Comparison of ENCODE assay signal across 11 mouse cellular contexts in the genomic region with DNA sequence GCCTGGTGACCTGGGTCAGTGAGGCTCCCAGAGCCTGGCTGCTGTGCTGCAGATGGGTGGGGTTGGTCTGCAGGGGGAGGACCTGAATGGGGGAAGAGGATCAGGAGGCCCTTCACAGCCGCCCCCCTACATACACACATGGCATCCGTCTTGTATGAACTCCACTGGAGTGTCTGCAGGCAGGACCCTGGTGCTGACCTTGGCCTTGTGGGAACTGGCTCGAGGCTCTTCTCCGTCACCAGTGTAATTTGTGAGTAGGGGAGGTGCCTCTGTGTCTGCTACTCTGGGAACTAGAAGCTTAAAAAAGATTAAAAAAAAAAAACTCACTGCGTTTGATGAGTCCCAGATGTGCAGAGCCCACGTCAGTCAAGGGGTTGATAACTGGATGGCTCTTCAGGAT. TPM values are rescaled to one million over a fixed set of nuclear protein-coding genes. Genes with fewer than 3 reads are reported as not detected.
DNase-seq lines count a peak whose midpoint lies in the region; ATAC-seq lines count a peak whose summit lies in the region.
"Had no signal": no experiment of that assay in that cellular context is flagged by ENCODE, and none has a peak within 500 bp of the region (broad histone marks: within the 10 kb centered on the region; RNA-seq: fewer than 3 reads in every experiment).

No protein-coding gene starts in this region.

- WGBS in kidney, embryonic 14.5 days, result 32% methylated on average over 6 of the region's 6 CpGs
- 18% methylated on average over 6 of the region's 6 CpGs for WGBS in embryonic facial prominence, embryonic 12.5 days
- 57% methylated on average over 6 of the region's 6 CpGs for WGBS in hindbrain, embryonic 11.5 days

- H3K4me2 ChIP-seq in kidney, embryonic 14.5 days (replicated peaks; ENCODE audit: low read depth, low read length), result 0 out of 2 replicates have a peak overlapping the region, but pooled peaks have one; percentile 5
- H3K4me2 ChIP-seq in embryonic facial prominence, embryonic 12.5 days (replicated peaks), result peak overlapping the region; percentile 24
- H3K4me2 ChIP-seq in hindbrain, embryonic 11.5 days (replicated peaks; ENCODE audit: low read depth, low read length), result no peak overlapping the region

- H3K9me3 ChIP-seq in kidney, embryonic 14.5 days (ENCODE audit: control insufficient read depth, low read length), result no peaks in the 10 kb centered on the region
- no peaks in the 10 kb centered on the region for H3K9me3 ChIP-seq in embryonic facial prominence, embryonic 12.5 days
- H3K9me3 ChIP-seq in hindbrain, embryonic 11.5 days (ENCODE audit: control insufficient read depth, low read length), result no peaks in the 10 kb centered on the region

- H3K4me3 ChIP-seq in kidney, embryonic 14.5 days (ENCODE audit: low read length), result no peak overlapping the region
- no peak overlapping the region for H3K4me3 ChIP-seq in embryonic facial prominence, embryonic 12.5 days
- H3K4me3 ChIP-seq in hindbrain, embryonic 11.5 days (ENCODE audit: low read depth, low read length), result no peak overlapping the region
- H3K4me3 ChIP-seq: myocyte had no signal

- H3K27ac ChIP-seq in kidney, embryonic 14.5 days (ENCODE audit: low read depth, low read length), result no peak overlapping the region
- H3K27ac ChIP-seq in embryonic facial prominence, embryonic 12.5 days, result no peak overlapping the region; the same call in 1 of the 2 replicates
- H3K27ac ChIP-seq in hindbrain, embryonic 11.5 days (ENCODE audit: low read depth, low read length), result no peak overlapping the region

- H3K4me1 ChIP-seq in kidney, embryonic 14.5 days (ENCODE audit: control insufficient read depth, insufficient read depth, low read length), result peaks cover 20% of the 10 kb centered on the region
- H3K4me1 ChIP-seq in embryonic facial prominence, embryonic 12.5 days, result peaks cover 34% of the 10 kb centered on the region
- H3K4me1 ChIP-seq in hindbrain, embryonic 11.5 days (replicated peaks; ENCODE audit: control insufficient read depth, insufficient read depth, low read length), result peaks cover 3% of the 10 kb centered on the region; the same call in 1 of the 2 replicates

- ATAC-seq in kidney, embryonic 14.5 days (ENCODE audit: low FRiP score, low TSS enrichment), result no peak
- no peak for ATAC-seq in embryonic facial prominence, embryonic 12.5 days (ENCODE audit: insufficient number of reproducible peaks, insufficient read depth, low FRiP score, low TSS enrichment)
- no peak for ATAC-seq in hindbrain, embryonic 11.5 days (ENCODE audit: low FRiP score)

- H3K36me3 ChIP-seq in kidney, embryonic 14.5 days (ENCODE audit: control insufficient read depth, insufficient read depth, low read length), result no peaks in the 10 kb centered on the region
- no peaks in the 10 kb centered on the region for H3K36me3 ChIP-seq in embryonic facial prominence, embryonic 12.5 days
- H3K36me3 ChIP-seq in hindbrain, embryonic 11.5 days (ENCODE audit: control insufficient read depth, insufficient read depth, low read length), result no peaks in the 10 kb centered on the region

- H3K27me3 ChIP-seq in kidney, embryonic 14.5 days (ENCODE audit: control insufficient read depth, insufficient read depth, low read length), result peaks cover 23% of the 10 kb centered on the region
- peaks cover 28% of the 10 kb centered on the region for H3K27me3 ChIP-seq in embryonic facial prominence, embryonic 12.5 days
- peaks cover 22% of the 10 kb centered on the region for H3K27me3 ChIP-seq in hindbrain, embryonic 11.5 days (ENCODE audit: control insufficient read depth, insufficient read depth, low read length)

- DNase-seq in kidney, adult 8-10 months, result no peak
- DNase-seq in adrenal gland, adult 8-10 months, result peak; percentile 60
- DNase-seq in lung, postnatal 10 days, result peak; percentile 51
- no peak for DNase-seq in hindbrain, embryonic 11.5 days (ENCODE audit: low spot score)
- no peak for DNase-seq in B cell, adult 2 months
- no peak for DNase-seq in cerebellum, adult 9-11 months
- DNase-seq: left cerebral cortex, postnatal 4 days had no signal

- H3K9ac ChIP-seq in kidney, embryonic 14.5 days (ENCODE audit: low read depth, low read length), result no peak overlapping the region; the same call in 1 of the 2 replicates
- H3K9ac ChIP-seq in embryonic facial prominence, embryonic 12.5 days, result no peak overlapping the region
- no peak overlapping the region for H3K9ac ChIP-seq in hindbrain, embryonic 11.5 days (ENCODE audit: low read depth, low read length)

RNA-seq across cellular contexts. Expression of gene Crispld2, which starts 2.3 kb away (rescaled TPM):
- 4.9 and 5.2 TPM in 2 replicates for polyA plus RNA-seq in kidney, embryonic 14.5 days (2014; fragmentation: Nextera tagmentation; extraction: Ambion mirVana)
- 10 to 100 TPM in 2 of 4 experiments, 1 to 10 TPM in 2; 7.4 to 14.4 (median 10.5) TPM for total RNA-seq in adrenal gland, adult 8-10 months (2022)
- 6.7 and 7.1 TPM in 2 replicates for polyA plus RNA-seq in embryonic facial prominence, embryonic 12.5 days (2016; fragmentation: Nextera tagmentation; extraction: Ambion mirVana)
- 2.1 and 2.6 TPM in 2 replicates for polyA plus RNA-seq in hindbrain, embryonic 11.5 days (2014; fragmentation: Nextera tagmentation; extraction: Ambion mirVana)
- total RNA-seq: CH12.LX had no signal

Comparison
In these comparisons a context has a peak if more than half of its experiments do, and no peak if none do; other contexts are left out.
1. DNase-seq: peak in adrenal gland, adult 8-10 months (single experiment) and lung, postnatal 10 days (single experiment); none in kidney, adult 8-10 months (0 of 2), hindbrain, embryonic 11.5 days (single experiment), B cell, adult 2 months (0 of 2) and cerebellum, adult 9-11 months (single experiment).